Mouse (Mus musculus) adrenal gland, adult 2 months (tissue): ENCODE measurements at regions not wholly inside any gene's neighbourhood (a gene's known extent, or its start where the extent isn't known, plus 50 kb on each side); places are given as distances from the start of the nearest gene placed in this dataset.
"Not testable (repeated sequence)": the region's sequence is repeated elsewhere in the genome, so short reads cannot be mapped to it uniquely, and the experiment has no call there.

ENCODE experiments used
- DNase-seq: peaks from one replicate; pipeline ENCODE4 v3.0.0; 2021

GRCm38 (mm10) chr10:8136662-8137061, 180.6 kb upstream of the Tab2 start:
- DNase-seq, result no peak

- no peak for DNase-seq
Observed at GRCm38 (mm10) chr10:8135272-8135671, 179.2 kb upstream of the Tab2 start.

- DNase-seq, result no peak
Observed at GRCm38 (mm10) chr10:8134398-8134797, 178.4 kb upstream of the Tab2 start.

DNA sequence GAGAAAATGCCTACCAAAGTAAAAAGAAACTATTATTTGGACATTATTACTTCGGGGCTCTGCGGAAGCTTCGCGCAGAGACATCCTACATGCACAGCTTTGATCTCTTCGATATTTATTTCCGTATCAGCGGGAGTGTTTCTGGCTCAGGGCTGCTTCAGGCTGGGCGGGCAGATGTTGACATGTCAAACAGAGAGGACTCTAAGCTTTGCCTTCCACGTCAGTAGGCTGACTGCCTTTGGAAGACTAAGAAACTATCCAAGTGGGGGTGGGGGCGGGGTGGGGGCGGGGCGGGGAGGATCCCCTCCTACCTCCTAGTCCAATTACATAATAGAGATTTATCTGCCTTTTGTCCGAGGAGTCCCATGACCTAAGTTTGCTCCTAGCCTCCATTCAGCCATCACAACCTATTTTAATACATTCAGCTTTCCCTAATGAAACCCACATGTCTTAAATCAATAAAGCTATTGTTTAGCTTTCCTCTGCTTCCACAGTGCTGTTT, 177.5 kb upstream of the Tab2 start:
- DNase-seq, result no peak

DNA sequence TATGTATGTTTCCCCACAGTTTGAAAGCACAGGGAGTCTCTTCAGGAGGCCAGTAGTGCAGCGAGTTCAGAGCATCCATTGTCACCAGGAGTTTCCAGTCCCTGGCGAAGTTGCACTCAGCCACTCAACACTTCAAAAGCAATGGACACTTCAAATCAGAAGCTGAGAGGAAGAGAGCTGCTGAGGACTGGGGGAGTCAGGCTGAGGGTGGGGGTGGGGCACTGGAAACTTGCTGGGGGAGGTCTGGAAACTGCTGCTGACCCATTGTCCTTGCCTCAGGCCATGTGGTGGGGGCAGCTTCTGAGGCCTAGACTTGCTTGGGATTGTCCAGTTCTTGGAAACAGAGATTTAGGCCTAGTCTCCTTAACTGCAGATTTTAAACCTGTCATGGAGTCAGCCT, 176.8 kb upstream of the Tab2 start:
- no peak for DNase-seq

DNA sequence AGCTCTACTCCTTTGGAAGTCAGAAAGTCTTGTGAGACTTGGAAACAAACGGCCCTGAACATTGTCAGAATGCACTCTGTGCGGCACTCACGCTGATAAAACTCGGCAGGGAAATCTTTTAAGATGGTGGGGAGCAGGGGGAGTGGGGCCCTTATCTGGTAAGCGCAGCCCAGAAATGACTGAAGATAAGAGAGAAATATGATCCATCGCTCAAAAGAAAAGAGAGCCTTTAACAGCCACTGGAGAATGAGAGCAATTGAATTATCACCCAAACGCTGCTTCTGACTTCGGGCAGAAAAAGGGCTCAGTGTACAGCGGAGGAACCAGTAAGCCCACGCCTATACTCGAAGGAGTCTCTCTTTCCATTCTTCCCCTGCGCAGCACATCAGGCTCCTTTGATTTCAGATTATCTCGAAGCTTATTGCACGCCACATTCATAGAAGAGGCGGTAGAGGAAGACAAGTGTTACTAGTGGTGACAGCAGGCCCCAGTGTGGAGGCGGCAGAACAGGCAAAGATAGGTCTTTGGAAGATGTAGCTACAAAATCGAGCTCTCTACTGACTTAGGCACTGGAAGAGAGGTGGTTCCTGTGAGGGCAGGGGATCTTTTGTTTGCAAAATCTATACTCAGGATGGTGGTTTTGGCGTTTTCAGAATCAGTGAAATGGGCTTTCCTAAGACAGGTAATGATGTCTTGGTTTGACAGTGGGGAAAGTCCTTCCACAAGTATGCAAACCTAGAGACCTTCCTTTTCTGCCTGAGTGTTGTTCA, 174.6 kb upstream of the Tab2 start:
- no peak for DNase-seq

GRCm38 (mm10) chr10:8130057-8130456, 174.0 kb upstream of the Tab2 start:
- no peak for DNase-seq

- no peak for DNase-seq
Observed at GRCm38 (mm10) chr10:8124124-8124523, 168.1 kb upstream of the Tab2 start.

DNA sequence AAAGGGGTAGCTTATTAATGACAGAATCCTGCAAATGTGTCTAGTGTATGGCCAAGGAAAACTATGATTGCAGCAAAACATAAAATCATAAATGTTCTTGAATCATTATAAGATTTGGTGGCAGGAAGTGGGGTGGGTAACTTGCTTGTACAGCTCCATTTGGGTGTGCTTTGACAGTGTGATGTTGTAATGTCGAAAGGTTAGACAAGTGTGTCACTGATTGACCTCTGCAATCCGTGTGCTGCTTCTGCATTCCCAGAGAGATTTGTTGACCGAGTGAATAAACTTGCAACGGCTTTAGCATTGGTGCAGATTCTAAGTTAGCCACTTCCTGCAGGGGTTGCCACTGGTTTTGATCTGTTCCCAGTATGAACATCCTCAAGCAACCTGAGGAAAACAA, 165.9 kb upstream of the Tab2 start:
- DNase-seq, result no peak

DNA sequence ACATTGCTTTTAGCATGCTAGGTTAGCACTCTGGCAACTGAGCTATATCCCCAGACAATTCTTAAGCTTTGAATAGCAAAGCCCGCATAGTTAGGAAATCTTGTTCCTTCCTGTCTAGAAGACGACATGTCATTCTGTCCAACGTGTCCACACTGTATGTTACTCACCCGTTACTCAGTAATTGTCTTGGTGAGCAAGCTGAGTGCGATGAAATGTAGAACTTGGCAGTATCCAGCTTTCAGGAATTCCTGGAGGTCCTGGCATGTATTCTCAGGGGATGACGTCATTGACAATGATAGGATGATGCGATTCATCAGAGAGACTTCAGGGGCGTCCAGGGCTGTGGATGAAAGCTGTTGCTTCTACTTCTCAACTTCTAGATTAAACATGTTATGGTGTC, 160.8 kb upstream of the Tab2 start:
- no peak for DNase-seq

- not testable (repeated sequence) for DNase-seq
Observed at GRCm38 (mm10) chr10:8114932-8115331, 158.9 kb upstream of the Tab2 start.

- DNase-seq, result no peak
Observed at GRCm38 (mm10) chr10:8114530-8114929, 158.5 kb upstream of the Tab2 start.

GRCm38 (mm10) chr10:8100489-8100888, 144.5 kb upstream of the Tab2 start:
- DNase-seq, result no peak

DNA sequence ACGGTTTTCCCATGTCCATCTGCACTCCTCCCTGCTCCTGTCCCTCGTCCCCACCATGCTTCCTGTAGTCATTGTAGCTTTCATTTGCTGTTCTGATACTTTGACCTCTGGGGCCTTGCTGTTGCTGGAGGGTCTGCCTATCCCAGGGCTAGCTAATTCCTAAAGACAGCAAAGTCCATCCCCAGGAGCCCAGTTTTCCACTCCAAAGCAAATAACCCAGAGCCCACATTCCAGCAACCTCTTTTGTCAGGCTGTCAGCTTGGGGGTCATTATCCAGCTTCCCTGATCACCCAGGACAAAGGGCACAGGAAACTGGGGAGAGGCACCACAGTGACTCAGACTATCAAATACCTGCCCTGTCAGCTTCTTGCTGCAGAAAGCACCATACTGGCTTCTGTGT, 139.9 kb upstream of the Tab2 start:
- no peak for DNase-seq

GRCm38 (mm10) chr10:8095206-8095605, 139.2 kb upstream of the Tab2 start:
- DNase-seq, result no peak

- DNase-seq, result no peak
Observed at GRCm38 (mm10) chr10:8091871-8092552, 136.0 kb upstream of the Tab2 start.

DNA sequence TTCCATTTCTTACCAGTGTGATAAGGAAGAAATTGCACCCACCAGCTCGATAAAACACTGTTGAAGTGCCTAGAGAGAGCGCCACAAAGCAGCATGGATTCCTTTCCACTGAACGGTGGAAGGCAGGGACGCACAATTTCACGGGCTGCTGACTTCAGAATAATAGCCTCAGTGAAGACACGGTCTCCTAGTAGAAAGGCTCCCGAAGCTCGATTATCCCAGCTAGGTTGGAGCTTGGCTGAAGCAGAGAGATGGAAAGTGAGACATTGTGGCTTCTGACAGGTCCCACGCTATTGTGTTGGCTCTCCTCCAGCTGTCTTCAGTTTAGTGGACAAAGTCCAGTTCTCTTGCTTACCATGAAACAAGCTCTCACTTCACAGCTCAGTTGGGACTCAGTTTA, 133.3 kb upstream of the Tab2 start:
- DNase-seq, result no peak

- no peak for DNase-seq
Observed at GRCm38 (mm10) chr10:8088737-8089136, 132.7 kb upstream of the Tab2 start.

DNA sequence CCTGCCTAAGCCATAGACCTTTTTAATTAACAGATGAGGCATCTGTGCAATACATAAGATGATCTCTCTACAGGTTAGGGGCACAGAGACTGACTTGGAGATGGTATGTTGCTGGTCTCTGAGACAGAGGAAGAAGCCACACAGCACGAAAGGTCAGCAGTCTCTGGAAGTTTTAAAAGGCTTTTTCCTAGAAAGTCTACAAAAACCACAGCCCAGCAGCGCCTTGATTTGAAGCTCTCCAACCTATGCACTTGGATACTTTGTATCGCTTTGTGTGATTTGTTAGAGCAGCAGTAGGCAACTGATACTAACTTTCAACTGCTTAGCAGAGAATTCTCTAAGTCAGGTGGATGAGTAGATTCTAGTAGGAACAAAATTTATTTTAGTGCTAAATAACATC, 132.3 kb upstream of the Tab2 start:
- no peak for DNase-seq

DNA sequence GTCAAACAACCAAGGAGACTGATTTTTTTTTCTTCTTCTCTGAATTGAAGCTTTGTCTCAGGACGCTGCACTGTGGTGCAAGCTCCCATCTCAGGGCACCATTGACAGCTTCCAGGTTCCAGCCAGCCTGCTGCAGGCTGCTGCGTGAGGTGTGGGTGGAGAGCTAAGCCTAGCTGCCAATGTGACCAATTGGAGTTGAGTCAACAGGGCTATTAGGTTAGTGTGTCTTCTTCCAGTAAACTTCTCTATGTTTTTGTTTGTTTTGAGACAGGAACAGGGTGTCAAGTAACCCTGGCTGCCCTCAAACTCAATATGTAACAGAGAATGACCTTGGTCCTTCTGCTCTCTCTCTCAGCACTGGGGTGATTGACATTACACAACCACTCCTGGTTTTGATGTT, 131.1 kb upstream of the Tab2 start:
- DNase-seq, result peak; percentile 37

GRCm38 (mm10) chr10:8086442-8086841, 130.4 kb upstream of the Tab2 start:
- no peak for DNase-seq

- no peak for DNase-seq
Observed at GRCm38 (mm10) chr10:8077904-8078811, 122.1 kb upstream of the Tab2 start.

GRCm38 (mm10) chr10:8072463-8072862, 116.4 kb upstream of the Tab2 start:
- DNase-seq, result no peak
